Mouse (Mus musculus) lung, embryonic 14.5 days (tissue): ENCODE measurements around the gene Rhbdd2. TPM values are rescaled to one million over a fixed set of nuclear protein-coding genes. Genes with fewer than 3 reads are reported as not detected.

Source experiments
- ATAC-seq: fragments of 200-750 bp; cut with Nextera tagmentation; 2 replicates; pipeline ENCODE4 v1.8.0; 2017; ENCODE audit warnings: mild to moderate bottlenecking, moderate TSS enrichment, moderate library complexity; ENCODE audit not compliant: insufficient read depth
- DNase-seq: peaks from one replicate; pipeline ENCODE4 v3.0.0-alpha.2; 2015
- H3K27ac ChIP-seq: fragments of 300-500 bp; sonication (generic); 2 replicates; pipeline ENCODE4 v1.5.1; 2014; ENCODE audit warnings: low read depth, mild to moderate bottlenecking, moderate library complexity
- H3K27me3 ChIP-seq: fragments of 300-500 bp; sonication (generic); 2 replicates; pipeline ENCODE4 v1.6.1; 2014; ENCODE audit warnings: low read length, control low read depth; ENCODE audit not compliant: insufficient read depth
- H3K36me3 ChIP-seq: fragments of 300-500 bp; sonication (generic); 2 replicates; pipeline ENCODE4 v1.6.1; 2014; ENCODE audit warnings: control low read depth; ENCODE audit not compliant: insufficient read depth
- H3K4me1 ChIP-seq: fragments of 300-500 bp; sonication (generic); 2 replicates; pipeline ENCODE4 v1.6.1; 2014; ENCODE audit warnings: antibody characterized with exemption, control low read depth; ENCODE audit not compliant: insufficient read depth
- H3K4me2 ChIP-seq: fragments of 300-500 bp; sonication (generic); 2 replicates; pipeline ENCODE4 v1.6.1; 2014; ENCODE audit warnings: mild to moderate bottlenecking
- H3K4me3 ChIP-seq: fragments of 300-500 bp; sonication (generic); 2 replicates; pipeline ENCODE4 v1.5.1; 2014; ENCODE audit warnings: low read depth, low read length
- H3K9ac ChIP-seq: fragments of 300-500 bp; sonication (generic); 2 replicates; pipeline ENCODE4 v1.6.1; 2014
- H3K9me3 ChIP-seq: fragments of 300-500 bp; sonication (generic); 2 replicates; pipeline ENCODE4 v1.6.1; 2016; ENCODE audit warnings: low read depth, low read length, control low read depth
- CTCF ChIP-seq: IDR thresholded peaks from 2 replicates; pipeline ENCODE4 v1.5.1; 2016; ENCODE audit warnings: antibody characterized with exemption, low read depth
- WGBS: fragments of 180-500 bp; shearing (Covaris S2); extraction: QIAGEN DNeasy Blood & Tissue Kit; methylation state at CpG from one replicate; pipeline ENCODE4 v1.1.7; 2014; 5-methylcytosine and 5-hydroxymethylcytosine counted together
- polyA plus RNA-seq: library from polyadenylated mRNA; unstranded; fragments of >200 nt; fragmentation: Nextera tagmentation; extraction: Ambion mirVana; gene quantifications from 2 replicates; pipeline ENCODE4 v1.2.1, GENCODE M21; 2014

Rhbdd2 gene
- polyA plus RNA-seq, 1 experiment from 2014 or later: 40.5 TPM

GRCm38 (mm10) chr5:135670881-135671280, 38.5 kb downstream of the Rhbdd2 start:
- no peak overlapping the region for H3K4me2 ChIP-seq
- no peaks in the 10 kb centered on the region for H3K27me3 ChIP-seq
- ATAC-seq (no peak), DNase-seq (no peak)
- no peak overlapping the region for H3K9ac ChIP-seq
- WGBS: 68% methylated on average over 2 of the region's 2 CpGs
- TF ChIP-seq CTCF: no peak
- H3K4me1 ChIP-seq: no peaks in the 10 kb centered on the region
- H3K36me3 ChIP-seq: no peaks in the 10 kb centered on the region
- H3K9me3 ChIP-seq: no peaks in the 10 kb centered on the region
- no peak overlapping the region for H3K27ac ChIP-seq
- H3K4me3 ChIP-seq: no peak overlapping the region

- DNase-seq (no peak), ATAC-seq (no peak)
- no peaks in the 10 kb centered on the region for H3K4me1 ChIP-seq
- no peaks in the 10 kb centered on the region for H3K27me3 ChIP-seq
- no peaks in the 10 kb centered on the region for H3K36me3 ChIP-seq
- no peak overlapping the region for H3K9ac ChIP-seq
- no peak overlapping the region for H3K4me3 ChIP-seq
- no peak for TF ChIP-seq CTCF
- no peaks in the 10 kb centered on the region for H3K9me3 ChIP-seq
- no peak overlapping the region for H3K27ac ChIP-seq
- WGBS: 60% methylated on average over 4 of the region's 4 CpGs
- no peak overlapping the region for H3K4me2 ChIP-seq
Measured at GRCm38 (mm10) chr5:135672509-135672908, 40.1 kb downstream of the Rhbdd2 start.

- no peak overlapping the region for H3K27ac ChIP-seq
- no peak overlapping the region for H3K9ac ChIP-seq
- H3K4me2 ChIP-seq: no peak overlapping the region
- WGBS: 65% methylated on average over 5 of the region's 5 CpGs
- H3K4me1 ChIP-seq: no peaks in the 10 kb centered on the region
- H3K36me3 ChIP-seq: no peaks in the 10 kb centered on the region
- no peak for TF ChIP-seq CTCF
- H3K27me3 ChIP-seq: no peaks in the 10 kb centered on the region
- no peak overlapping the region for H3K4me3 ChIP-seq
- ATAC-seq: no peak
- H3K9me3 ChIP-seq: no peaks in the 10 kb centered on the region
- DNase-seq: no peak
Measured at GRCm38 (mm10) chr5:135672980-135673379, 40.6 kb downstream of the Rhbdd2 start.

- no peak for DNase-seq
- peak; percentile 42 for ATAC-seq
Measured at GRCm38 (mm10) chr5:135674349-135674775, 41.9 kb downstream of the Rhbdd2 start.

GRCm38 (mm10) chr5:135674821-135675220, 42.4 kb downstream of the Rhbdd2 start:
- no peaks in the 10 kb centered on the region for H3K27me3 ChIP-seq
- no peaks in the 10 kb centered on the region for H3K36me3 ChIP-seq
- TF ChIP-seq CTCF: no peak
- no peak overlapping the region for H3K9ac ChIP-seq
- no peaks in the 10 kb centered on the region for H3K9me3 ChIP-seq
- no peak overlapping the region for H3K27ac ChIP-seq
- no peaks in the 10 kb centered on the region for H3K4me1 ChIP-seq
- WGBS: 2% methylated on average over 11 of the region's 11 CpGs
- DNase-seq: peak; percentile 68
- H3K4me2 ChIP-seq: peak overlapping the region; percentile 2; the same call in 1 of the 2 replicates
- no peak overlapping the region for H3K4me3 ChIP-seq
- peak; percentile 66; the same call in 1 of the 2 replicates for ATAC-seq

More at GRCm38 (mm10) chr5:135674349-135674775, 41.9 kb downstream of the Rhbdd2 start:
- WGBS: 22% methylated on average over 3 of the region's 3 CpGs
- Histone ChIP-seq H3K4me2 (no peak overlapping the region), H3K9ac (no peak overlapping the region), H3K9me3 (no peaks in the 10 kb centered on the region), H3K36me3 (no peaks in the 10 kb centered on the region), H3K4me1 (no peaks in the 10 kb centered on the region), H3K4me3 (no peak overlapping the region), H3K27me3 (no peaks in the 10 kb centered on the region), H3K27ac (no peak overlapping the region)
- no peak for TF ChIP-seq CTCF

GRCm38 (mm10) chr5:135676696-135677095, 44.3 kb downstream of the Rhbdd2 start:
- H3K9ac ChIP-seq: no peak overlapping the region
- ATAC-seq: no peak
- DNase-seq: no peak
- no peak for TF ChIP-seq CTCF
- WGBS: 69% methylated on average over 3 of the region's 3 CpGs
- H3K27ac ChIP-seq: no peak overlapping the region
- H3K9me3 ChIP-seq: no peaks in the 10 kb centered on the region
- H3K4me2 ChIP-seq: no peak overlapping the region
- no peaks in the 10 kb centered on the region for H3K27me3 ChIP-seq
- no peaks in the 10 kb centered on the region for H3K4me1 ChIP-seq
- H3K36me3 ChIP-seq: no peaks in the 10 kb centered on the region
- no peak overlapping the region for H3K4me3 ChIP-seq

GRCm38 (mm10) chr5:135677251-135677650, 44.8 kb downstream of the Rhbdd2 start:
- no peak overlapping the region for H3K27ac ChIP-seq
- no peak overlapping the region for H3K9ac ChIP-seq
- no peak overlapping the region for H3K4me2 ChIP-seq
- no peaks in the 10 kb centered on the region for H3K27me3 ChIP-seq
- 67% methylated on average over 2 of the region's 2 CpGs for WGBS
- DNase-seq: no peak
- no peak for TF ChIP-seq CTCF
- no peaks in the 10 kb centered on the region for H3K9me3 ChIP-seq
- H3K4me3 ChIP-seq: no peak overlapping the region
- H3K36me3 ChIP-seq: no peaks in the 10 kb centered on the region
- ATAC-seq: no peak
- H3K4me1 ChIP-seq: no peaks in the 10 kb centered on the region

GRCm38 (mm10) chr5:135678481-135678880, 46.1 kb downstream of the Rhbdd2 start:
- no peak for TF ChIP-seq CTCF
- 88% methylated on average over 6 of the region's 6 CpGs for WGBS
- H3K4me1 ChIP-seq: no peaks in the 10 kb centered on the region

More at GRCm38 (mm10) chr5:135678481-135678880, 46.1 kb downstream of the Rhbdd2 start:
- Histone ChIP-seq H3K9ac (no peak overlapping the region), H3K36me3 (no peaks in the 10 kb centered on the region), H3K27ac (no peak overlapping the region), H3K27me3 (no peaks in the 10 kb centered on the region), H3K4me3 (no peak overlapping the region), H3K4me2 (no peak overlapping the region), H3K9me3 (no peaks in the 10 kb centered on the region)
- ATAC-seq (no peak), DNase-seq (no peak)
